Mouse (Mus musculus): Measurements from ENCODE around the gene Plek.
A peak's percentile ranks its signal among the peaks of the same experiment; 100 is the strongest.

The Plek gene

DNA sequence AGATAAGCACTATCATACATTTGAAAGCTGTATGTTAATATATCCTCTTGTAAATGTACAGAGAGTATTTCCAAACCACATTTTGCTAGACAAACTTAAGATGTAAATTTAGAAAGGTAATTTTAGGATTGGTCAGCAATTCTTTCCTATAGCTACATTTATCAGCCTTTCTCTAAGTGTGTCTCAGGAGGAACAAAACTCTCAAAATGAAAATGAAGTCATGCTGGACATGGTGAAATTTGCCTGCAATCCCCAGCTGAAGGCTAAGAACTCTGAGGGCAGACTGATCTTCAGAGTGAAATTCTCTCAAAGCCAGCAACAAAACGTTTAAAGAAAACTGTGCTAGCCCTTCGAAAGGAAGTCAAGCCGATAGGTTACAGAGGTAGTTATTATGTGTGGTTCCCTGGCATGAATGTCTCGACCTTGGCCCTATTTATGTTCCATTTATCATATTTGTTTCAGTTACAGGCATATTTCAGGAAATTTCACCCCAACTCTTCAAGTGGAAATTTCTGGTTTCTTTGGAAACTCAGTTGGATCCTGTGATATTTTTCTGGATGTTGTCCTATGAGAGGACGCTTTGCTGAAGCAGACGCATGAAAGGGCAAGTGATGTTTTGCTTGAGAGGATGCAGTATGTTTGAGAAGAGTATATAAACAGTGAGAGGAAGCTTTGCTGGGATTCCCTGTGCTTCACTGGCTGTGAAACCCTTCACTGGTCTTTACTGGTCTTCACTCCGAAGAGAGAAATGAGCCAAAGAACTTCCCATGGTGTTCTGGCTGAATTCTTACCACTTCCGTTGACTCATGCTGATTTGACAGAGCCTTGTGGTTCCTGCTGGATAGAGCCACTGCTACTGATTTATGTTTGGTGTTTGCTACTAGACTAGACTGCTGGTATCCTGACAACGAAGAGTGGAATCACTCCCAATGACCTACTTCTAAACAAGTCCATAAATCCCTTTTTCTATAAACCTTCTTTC, 51.5 kb downstream of the Plek start:
- DNase-seq (ENCODE audit: low read depth), result no peak

DNA sequence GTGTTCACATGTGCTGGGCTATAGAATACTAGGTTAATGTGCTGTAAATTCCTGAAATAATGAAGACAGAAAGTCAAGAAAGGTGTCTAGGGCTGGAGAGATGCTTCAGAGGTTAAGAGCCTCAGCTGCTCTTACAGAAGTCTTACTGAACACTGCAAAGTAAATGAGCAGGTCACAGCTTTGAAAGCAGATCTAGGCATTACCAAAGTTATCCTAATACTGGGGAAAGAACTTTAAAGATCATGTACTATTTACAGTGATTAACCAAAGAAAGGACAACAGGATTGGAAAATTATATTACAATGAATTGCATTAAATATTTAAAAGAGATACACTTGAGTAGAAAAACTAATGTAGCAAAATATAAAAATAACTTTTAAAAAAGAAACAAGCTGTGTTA, 52.2 kb downstream of the Plek start:
- DNase-seq (ENCODE audit: low read depth), result no peak

DNA sequence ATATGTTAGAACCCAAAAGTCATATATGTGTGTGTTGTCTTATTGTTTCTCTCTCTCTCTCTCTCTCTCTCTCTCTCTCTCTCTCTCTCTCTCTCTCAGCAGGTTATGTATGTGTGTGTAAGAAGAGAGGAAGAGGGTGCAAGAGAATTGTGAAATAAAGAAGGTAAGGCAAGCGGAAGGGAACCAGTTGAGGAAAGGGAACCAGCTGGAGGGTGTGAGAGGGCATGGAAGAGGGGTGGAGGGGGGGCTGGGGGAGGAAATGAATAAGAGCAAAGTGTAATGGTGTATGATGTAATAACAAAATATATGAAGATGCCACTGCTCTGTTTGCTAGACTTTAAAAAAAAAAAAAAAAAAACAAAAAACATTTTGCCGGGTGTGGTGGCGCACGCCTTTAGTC, 52.8 kb downstream of the Plek start:
- no peak for DNase-seq (ENCODE audit: low read depth)

DNA sequence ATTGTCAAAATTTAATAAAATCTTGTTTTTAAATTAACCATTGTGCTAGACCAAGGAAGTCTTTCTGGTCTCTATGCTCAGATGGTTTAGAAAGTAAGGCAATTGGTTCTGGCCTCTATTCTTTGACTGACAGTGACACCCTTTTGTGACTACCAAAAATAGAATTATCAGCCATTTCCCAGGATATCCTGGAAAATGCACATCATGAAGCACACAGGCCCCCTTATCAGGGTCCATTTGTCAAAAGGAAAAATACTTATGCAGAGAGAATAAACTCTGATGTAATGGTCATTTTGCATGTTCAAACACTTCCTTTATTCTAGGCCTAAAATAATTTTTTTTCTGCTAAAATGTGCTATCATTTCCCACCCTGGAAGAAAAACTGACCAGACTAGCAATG, 54.7 kb downstream of the Plek start:
- DNase-seq (ENCODE audit: low read depth), result no peak

DNA sequence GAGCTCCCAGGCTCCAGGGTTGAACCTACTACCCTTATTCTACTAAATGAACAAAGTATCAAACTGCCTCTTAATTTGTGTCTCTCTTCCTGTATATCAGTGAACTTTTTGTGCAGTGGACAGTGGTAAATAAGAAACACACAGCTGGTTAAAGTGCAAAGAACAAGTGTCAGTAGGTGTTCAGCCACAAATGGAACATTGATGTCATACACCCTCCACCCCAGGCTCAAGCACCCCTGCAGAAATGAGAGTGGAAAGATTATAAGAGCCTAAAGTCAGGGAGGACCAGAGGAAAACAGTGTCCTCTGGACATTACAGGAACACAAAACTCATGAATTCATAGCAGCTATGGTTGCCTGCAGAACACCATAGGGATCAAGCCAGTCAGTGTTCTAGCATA, 55.4 kb downstream of the Plek start:
- DNase-seq (ENCODE audit: low read depth), result no peak

DNA sequence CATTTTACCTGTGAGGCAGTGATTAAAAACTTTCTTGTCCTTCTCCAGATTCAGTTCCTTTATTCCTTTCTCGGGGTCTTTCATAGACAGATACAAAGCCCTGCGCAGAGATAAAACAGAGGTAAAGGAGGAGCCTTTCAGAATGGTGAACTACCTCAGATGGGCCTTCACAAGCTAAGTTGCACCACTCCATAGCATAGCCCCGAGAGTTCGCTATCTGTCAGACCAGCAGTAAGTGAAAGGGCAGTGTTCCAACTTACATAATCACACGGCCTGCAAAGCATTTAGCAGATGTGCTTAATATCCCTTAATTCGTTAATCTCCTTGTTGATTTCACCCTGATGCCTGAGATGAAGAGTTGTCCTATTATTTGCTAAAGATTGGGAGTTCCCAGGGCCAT, 59.3 kb downstream of the Plek start:
- DNase-seq (ENCODE audit: low read depth), result no peak

DNA sequence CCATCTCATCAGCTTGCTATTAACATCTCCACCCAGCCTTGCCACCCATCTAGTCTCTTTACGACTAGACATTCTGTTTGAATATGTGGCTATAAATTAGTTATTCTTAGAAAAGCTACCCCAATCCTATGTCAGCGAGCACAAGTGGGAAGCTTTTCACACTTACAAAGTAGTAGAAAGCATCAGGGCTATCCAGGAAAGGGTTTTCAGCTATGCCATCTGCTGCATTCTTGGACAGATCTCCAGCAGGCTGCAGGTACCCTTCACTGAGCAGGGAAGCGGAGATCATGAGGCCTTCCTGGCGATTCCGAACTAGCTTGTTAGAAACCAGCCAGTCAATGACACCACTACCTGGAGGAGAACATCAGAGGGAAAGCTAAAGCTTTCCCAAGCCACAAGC, 62.3 kb downstream of the Plek start:
- DNase-seq (ENCODE audit: low read depth), result no peak

DNA sequence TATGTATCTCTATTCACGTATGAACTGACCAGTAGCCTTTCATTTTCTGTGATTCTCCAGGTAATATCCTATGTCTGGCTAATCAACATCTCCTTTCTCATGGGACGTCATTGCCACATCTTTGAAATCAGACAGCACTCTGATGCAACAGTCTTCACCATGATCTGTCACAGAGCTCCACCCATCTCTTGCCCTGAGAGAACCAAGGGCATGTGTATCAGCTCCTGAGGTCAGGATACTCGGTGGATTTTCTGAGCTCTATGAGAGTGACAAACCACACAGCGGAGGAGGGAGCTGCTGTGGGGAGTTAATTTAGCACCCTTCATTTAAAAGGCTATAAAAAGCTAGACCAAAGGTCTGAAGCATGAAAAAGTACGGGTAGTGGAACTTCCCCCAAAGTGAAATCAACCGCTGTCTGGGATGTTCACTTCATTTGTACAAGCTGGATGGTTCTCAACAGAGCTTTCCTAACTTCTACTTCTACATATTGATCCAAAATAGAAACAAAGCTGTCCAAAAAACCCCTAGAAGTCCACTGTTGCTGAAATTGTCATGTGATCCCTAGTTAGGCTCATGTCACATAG, 64.3 kb downstream of the Plek start:
- no peak for DNase-seq (ENCODE audit: low read depth)

DNA sequence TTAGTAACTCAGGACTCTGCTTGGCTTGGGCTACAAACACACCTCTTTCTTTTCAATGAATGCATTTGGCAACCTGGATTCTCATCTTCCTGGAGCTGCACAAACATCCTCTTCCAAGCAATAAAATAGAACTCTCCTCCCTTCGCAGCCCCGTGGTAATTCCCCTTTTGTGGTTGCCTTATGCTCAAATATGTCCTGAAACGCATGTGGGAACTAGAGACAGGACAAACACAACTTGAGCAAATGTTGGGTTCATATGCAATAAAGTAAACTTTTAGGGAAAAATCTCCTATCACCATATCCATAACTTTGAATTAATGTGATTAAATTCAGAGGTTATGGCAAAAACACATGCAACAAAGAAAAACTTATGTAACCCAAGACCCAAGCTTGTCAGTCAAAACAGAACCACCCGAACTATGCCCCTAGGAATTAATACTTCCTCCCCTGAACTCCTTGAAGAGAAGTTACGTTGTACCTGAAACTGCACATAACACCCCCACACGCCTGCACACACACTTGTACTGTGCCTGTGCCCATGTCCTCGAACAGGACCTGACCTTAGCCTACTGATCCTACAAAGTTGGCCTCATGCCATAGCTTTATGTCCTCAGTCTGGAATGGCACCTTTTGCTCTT, 65.5 kb downstream of the Plek start:
- no peak for DNase-seq (ENCODE audit: low read depth)

DNA sequence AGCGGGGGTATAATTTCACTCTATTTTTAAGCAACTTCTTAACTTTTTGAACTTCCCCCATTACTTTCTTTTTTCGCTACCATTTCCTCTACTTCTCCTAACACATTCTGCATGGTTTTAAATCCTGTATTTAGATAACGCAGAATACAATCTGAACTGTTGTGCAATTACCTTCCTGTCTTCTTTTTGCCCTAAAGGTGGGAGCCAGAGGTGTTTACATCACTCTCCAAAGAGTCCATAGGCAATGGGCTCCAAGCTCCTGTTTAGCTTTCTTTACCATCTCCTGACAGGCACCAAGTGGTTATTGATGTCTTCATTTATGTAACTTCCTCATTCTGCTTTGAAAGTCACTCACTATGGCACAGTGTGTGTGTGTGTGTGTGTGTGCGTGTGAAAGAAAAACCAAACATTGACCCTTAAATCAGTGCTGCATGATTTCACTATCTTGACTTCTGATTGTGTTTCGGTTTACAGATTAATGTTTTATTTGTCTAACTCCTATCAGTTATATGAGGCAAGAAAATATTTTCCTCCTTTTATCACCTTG, 73.9 kb downstream of the Plek start:
- DNase-seq (ENCODE audit: low read depth), result no peak

DNA sequence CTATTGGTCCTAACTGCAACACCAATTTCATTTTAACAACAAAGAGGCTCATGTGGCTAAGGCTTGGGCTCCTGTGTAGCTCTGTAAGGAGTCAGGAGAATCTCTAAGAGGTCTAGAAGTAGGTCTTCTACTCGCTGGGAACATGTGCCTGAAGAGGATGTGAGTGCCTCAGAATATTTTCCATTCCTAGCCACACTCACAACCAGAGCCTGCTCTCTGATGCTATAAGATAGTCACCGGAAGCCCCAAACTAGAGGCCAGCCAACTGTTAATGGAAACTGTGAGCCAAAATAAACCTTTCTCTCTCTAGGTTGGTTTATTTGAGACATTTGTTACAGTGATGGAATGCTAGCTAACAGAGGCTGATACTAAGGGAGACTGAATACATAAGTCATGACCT, 74.6 kb downstream of the Plek start:
- DNase-seq (ENCODE audit: low read depth), result no peak

DNA sequence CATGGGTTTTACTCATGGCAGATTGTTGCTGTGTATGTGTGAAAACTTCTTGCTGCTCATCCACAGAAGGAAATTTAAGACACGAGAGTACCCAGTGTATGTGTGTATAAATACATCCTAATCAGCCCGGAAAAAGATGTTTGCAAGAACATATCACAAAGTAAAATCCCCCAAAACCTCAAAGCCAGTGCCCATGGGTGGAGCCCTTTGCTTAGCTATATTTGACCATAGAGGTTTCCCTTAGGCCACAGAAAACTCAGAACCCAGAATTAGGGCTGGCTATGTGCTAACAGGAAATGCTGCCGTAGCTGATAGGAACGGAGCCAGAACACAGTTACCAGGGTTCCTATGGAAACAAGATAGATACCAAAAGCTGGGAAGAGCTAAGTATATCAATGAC, 75.2 kb downstream of the Plek start:
- DNase-seq (ENCODE audit: low read depth), result peak; percentile 56

DNA sequence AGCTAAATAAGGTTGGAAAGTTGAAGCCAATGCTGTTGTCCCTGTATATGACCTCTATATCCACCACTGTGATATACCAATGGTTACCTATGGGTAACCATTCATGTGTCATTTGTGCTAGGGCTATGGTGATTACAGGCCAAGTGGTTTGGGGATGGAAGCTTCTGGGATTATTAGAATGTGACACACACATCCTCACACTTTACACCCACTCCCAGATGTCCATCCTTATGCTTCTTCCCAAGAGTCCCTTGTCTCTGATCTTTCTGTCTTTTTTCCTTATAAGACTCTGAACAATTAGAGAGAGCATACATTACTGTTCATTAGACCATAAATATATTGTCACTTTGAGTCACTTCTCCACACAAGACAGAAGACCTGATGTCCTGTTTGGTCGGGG, 79.1 kb downstream of the Plek start:
- DNase-seq (ENCODE audit: low read depth), result no peak

DNA sequence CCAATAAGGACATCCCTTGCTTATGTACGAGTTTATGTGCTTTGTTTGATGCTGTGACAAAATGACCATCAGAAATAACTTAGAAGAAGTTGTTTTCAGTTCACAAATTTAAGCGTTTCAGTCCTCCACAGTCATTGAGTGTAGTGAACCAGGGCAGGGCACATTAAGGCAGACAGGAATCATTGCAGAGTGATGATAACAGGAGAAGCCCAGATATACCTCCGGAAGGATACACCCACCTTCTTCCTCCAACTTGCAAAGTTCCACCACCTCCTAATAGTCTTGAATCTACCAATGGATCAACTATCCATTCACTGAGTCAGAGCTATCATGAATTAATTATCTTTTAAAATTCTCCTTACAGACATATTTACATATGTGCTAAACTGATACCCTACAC, 80.2 kb downstream of the Plek start:
- DNase-seq (ENCODE audit: low read depth), result no peak

DNA sequence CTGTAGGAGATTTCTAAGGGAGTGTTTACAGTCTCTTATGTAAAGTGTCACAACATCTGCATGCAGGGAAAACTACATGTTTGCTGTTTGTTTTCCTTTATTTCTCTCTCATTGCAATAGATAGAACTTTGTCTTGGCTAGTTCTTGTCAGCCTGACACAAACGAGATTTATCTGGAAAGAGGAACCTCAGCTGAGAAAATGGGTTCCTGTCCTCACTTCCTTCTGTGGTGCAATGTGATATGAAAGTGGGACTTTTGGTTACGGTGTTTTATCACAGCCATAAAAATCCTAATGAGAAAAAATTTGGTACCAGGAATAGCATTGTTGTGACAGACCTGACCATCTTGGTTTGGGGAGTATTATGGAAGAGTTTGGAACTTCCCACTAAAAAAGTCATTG, 82.5 kb downstream of the Plek start:
- DNase-seq (ENCODE audit: low read depth), result no peak

DNA sequence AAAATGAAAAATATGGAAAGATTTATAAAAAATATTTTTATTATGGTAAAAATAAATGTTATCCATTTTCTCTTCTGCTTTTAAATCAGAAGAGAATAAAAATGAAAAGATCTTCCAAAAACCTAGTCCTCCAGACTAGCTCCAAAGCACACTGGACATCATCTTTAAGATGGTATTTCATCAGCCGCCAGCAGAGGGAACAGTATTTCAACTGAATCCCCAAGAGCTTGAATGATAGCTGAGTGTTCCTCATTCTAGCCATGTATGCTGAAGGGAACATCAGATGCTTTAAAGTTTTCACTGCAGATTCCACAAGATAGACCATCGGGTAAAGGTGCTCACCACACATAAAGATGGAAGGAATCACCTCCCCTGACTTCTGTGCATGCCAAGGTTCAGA, 84.4 kb downstream of the Plek start:
- no peak for DNase-seq (ENCODE audit: low read depth)

DNA sequence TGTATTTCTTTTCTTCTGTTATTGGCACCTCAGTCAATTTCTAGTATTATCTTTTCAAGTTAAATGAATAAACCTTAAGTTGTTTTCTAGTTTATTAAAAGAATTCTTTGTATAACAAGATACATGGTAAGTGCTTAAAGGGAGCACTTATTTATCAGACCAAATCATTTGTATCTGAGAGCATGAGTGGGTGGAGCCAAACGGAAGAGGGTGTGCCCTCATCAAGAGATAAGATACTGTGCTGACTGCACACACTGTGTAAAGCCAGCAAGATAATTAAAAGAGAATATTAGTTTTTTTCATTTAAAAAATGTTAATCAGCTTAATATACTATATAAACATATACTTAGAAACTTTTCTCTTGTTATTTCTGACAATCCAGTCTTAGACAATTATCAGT, 93.7 kb downstream of the Plek start:
- no peak for DNase-seq (ENCODE audit: low read depth)

DNA sequence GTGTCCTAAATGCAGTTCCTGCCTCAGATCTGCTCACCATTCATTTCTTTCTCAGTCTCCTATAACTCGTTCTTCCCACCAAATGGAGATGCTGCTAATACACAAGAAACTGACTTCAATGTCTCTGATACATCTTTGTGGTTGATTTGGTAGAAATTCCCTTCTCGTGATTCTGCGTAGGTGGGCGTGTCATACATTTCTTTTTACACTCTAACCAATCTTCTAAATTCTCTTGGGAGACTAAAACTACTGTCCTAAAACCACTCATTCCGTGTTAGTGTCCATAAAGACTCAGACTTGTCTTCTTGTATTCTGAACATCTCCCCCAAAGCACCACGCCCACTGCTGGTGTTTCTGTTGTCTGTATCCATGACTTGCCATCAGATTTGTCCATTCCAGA, 95.2 kb downstream of the Plek start:
- no peak for DNase-seq (ENCODE audit: low read depth)

DNA sequence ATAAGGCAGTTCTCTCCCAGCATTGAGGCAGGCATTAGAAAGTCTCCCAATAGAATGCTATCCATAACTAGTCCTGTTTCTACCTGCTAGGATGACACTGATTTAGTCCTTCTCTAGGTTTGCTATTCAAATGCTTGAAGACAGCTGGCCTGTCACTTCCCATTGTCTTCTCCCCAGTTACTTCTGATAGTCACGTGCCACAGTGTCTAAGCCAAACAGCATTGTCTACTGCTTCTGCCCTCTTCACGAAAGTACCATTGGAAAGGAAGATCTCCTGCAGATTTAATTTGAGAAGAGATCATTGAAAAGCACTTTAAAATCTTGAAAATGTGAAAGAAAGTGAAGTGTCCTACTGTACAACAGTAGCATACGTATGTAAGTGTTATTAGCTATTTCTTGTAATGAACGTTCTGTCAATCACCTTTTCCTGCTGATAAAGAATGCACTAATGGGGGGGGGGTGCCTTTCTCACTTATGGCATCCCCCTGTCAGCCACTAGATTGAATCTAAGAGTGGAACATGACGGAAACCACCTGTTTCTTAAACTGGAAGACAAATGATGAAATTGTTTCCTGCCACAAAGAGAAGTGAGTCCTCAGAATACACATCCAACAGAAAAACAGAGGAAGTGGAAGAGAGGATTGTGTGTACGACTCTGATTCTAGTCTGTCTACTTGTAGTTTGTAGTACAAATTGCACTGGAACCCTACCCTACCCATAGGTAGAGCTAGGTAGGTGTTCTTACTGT, 95.9 kb downstream of the Plek start:
- DNase-seq (ENCODE audit: low read depth), result no peak

DNA sequence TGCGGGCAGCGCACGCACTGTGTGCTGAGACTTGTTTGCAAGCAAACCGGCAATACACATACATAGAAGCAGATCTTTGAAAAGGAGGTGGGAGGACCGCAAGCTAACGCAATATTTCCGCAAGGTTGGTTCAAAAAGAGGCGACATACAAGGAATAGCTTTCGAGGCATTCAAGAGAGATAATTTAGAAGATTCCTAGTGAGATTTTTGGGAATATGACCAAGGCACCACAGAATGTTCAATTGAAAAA, 100.5 kb downstream of the Plek start:
- DNase-seq (ENCODE audit: low read depth), result no peak

DNA sequence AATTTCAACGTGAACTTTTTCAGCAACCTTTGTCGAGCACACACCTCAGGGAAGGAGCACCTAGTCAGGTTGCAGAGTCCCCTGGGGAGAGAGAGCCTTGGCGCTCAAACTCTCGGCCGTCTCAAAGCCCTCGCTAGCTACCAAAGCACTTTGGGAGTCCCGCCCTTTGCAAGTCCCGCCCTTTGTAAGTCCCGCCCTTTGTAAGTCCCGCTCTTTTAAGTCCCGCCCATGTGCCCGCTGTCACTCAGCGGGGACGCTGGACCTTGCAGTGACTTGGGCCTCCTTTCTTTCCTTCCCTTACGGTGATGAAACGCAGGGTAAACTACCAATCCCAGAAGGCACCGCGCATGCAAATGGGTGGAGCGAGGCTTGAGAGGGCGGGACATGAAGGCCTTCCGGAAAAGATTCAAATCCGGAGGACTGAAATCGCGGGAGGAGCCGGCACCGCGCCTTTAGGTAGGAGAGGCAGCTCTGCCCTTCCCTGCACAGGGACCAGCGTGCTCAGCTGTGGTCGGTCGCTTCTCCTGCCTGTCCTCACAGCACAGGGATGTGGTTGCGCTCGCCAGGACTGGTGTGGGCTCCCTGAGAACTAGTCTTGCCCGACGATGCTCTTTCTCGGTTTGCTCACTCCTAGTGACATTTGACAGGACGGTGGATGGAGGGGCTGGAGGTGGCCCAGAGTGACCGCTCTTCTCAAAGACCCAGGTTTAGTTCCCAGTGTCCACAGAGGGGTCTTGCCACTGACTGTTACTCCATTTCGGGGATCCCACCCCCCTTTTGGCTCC, 101.0 kb downstream of the Plek start, which contains the start of gene Fbxo48:
TSS of gene Fbxo48 (plus strand) at position 400 of the 785 bp plus-strand sequence.
- peak; percentile 98 for DNase-seq (ENCODE audit: low read depth)
